Mouse (Mus musculus) 416B (cell line): ENCODE measurements around the gene Atg2a.
"Not testable (repeated sequence)": the region's sequence is repeated elsewhere in the genome, so short reads cannot be mapped to it uniquely, and the experiment has no call there.

Source experiments
- DNase-seq: peaks from one replicate; pipeline ENCODE4 v3.0.0; 2011; ENCODE audit warnings: low read depth

Gene Atg2a

DNA sequence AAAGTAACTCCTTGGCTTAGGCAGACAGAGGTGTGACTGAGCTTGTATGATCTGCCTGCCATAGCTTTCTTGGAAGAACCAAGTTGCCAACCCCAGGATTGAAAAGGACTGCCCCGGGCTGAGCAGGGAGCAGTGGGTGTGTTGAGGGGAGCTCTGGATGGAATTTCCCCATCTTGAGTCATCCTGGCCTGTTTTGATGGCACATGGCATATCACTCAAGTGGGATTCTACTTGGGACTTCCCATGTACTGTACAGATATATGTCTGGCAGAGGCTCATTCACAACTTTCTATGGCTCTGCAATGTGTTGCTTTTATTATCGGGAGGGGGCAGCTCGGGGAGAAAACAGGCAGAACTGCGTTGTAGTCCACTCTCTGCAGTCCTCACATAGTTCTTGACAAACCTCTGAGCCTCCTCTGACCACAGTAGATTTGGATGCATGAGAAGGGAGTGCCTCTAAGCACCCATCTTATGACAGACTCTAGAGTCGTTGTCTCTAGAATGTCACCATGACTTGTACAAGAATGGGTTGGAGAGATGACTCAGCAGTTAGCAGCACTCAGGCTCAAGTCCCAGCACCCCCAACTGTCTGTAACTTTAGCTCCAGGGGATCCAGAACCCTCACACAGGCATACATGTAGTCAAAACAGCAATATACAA, 55.2 kb downstream of the Atg2a start:
- DNase-seq = peak; percentile 76

GRCm38 (mm10) chr19:6297641-6298040, 56.2 kb downstream of the Atg2a start:
- peak; percentile 97 for DNase-seq

GRCm38 (mm10) chr19:6299003-6299402, 57.5 kb downstream of the Atg2a start:
- peak; percentile 19 for DNase-seq

GRCm38 (mm10) chr19:6299450-6300267, 58.2 kb downstream of the Atg2a start:
- DNase-seq = peak; percentile 73

DNA sequence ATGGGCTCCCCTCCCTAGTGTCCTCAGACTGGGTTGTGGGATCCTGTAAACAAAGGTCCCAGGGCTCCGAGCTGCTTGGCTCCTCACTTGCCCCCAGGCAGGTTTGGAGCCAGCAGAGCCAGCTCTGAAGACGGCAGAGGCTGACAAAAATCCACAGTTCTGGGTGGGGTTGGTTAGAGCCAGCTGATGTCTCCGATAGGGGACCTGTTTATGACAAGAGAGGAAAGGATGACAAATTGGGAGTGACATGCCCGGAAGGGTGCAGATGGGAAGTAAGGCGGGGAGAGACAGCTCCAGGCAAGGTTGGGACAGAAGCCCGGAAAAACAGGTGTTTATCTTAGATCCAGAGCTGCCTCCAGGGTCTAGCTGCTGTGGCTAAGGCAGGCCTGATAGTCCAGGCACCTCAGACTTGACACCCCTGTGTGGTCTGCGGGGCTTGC, 59.0 kb downstream of the Atg2a start:
- no peak for DNase-seq

GRCm38 (mm10) chr19:6302114-6302513, 60.6 kb downstream of the Atg2a start:
- no peak for DNase-seq

GRCm38 (mm10) chr19:6302522-6302921, 61.1 kb downstream of the Atg2a start:
- DNase-seq = peak; percentile 26

DNA sequence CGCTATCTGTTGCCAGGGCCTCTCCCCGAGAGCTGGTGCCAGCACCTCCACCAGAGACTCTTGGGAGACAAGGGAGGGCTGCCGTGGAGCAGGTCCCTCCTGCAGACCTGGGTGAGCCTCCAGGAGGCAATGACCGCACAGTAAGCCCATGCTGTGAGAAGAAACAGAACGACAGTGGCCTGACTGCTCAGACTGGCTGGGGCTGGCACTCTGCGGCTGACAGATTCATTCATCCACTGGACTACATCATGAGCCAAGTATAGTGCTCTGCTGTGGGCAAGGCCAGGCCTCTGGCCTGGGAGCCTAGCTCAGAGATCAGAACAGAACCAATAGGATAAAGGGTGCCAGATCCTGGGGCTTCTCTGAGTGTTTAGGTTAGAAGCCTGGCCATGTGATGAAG, 62.4 kb downstream of the Atg2a start:
- no peak for DNase-seq

GRCm38 (mm10) chr19:6304787-6305516, 63.5 kb downstream of the Atg2a start:
- DNase-seq = peak; percentile 89

DNA sequence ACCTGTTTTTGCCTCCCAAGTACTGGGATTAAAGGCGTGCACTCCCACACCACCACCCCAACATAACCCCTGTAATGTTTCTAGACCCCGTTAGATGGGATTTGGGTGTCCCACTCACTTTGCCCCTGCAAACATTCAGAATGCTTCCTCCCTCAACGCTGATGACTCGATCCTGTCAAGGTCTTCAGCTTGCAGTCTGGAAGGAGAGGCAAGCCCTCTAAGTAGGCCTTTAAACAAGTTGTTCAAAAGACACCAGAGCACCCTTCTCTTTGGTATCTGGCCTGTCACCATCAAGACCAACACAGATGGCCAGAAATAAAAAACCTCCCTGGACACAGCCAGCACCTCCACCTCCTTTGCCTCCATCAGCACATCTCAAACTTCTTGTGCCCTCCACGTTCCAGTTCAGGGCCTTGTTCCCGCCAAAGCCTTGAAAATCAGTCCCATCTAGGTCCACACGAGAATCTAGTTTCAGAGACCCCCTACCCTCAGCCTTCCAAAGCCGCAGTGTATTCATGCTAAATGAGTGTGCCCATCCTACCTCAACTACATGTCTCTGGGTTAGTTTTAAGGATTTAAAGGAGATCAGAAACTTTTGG, 64.1 kb downstream of the Atg2a start:
- no peak for DNase-seq

GRCm38 (mm10) chr19:6306137-6306551, 64.7 kb downstream of the Atg2a start, which contains the start of gene Cdc42bpg:
TSS of gene Cdc42bpg (plus strand) at chr19:6306456.
- no peak for DNase-seq

DNA sequence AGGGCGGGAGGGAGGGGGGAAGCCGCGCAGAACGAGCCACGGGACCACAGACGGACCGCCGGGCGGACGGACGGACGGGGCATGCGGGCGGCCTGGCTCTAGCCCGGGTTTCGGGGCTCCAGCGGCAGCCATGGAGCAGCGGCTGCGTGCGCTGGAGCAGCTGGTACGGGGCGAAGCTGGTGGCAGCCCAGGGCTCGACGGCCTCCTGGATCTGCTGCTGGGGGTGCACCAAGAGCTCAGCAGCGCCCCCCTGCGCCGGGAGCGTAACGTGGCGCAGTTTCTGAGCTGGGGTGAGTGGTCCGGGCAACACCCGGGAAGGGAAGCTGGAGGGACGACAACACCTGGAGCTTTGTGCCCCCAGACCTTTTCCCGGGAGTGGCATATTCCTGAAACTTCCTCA, 65.1 kb downstream of the Atg2a start:
- DNase-seq = peak; percentile 60

- DNase-seq = no peak
Observed at GRCm38 (mm10) chr19:6307733-6308531, 66.5 kb downstream of the Atg2a start.

GRCm38 (mm10) chr19:6310181-6310580, 68.7 kb downstream of the Atg2a start:
- no peak for DNase-seq

DNA sequence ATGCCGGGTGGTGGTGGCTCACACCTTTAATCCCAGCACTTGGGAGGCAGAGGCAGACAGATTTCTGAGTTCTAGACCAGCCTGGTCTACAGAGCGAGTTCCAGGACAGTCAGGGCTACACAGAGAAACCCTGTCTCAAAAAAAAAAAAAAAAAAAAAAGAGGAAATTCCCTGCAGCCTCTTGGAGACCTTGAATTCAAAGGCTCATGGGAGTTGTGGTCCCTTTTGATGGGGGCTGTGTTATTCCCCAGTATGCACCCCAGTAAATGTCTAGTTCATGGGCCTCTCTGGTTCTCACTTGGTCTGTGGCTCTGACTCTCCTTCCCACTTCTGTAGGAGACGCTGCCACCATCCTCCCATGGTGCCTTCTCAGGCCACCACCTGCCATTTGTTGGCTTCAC, 70.3 kb downstream of the Atg2a start:
- DNase-seq = not testable (repeated sequence)
